Mouse (Mus musculus) intestine, postnatal 0 days (tissue): ENCODE results near the gene Pmpcb. TPM values are rescaled to one million over a fixed set of nuclear protein-coding genes. Genes with fewer than 3 reads are reported as not detected.
A peak's percentile ranks its signal among the peaks of the same experiment; 100 is the strongest.
"Not testable (repeated sequence)": the region's sequence is repeated elsewhere in the genome, so short reads cannot be mapped to it uniquely, and the experiment has no call there.

Source experiments
- ATAC-seq: fragments of 200-750 bp; cut with Nextera tagmentation; 2 replicates; pipeline ENCODE4 v1.8.0; 2017; ENCODE audit warnings: mild to moderate bottlenecking, moderate TSS enrichment, moderate library complexity
- H3K27ac ChIP-seq: fragments of 300-500 bp; sonication (generic); 2 replicates; pipeline ENCODE4 v1.5.1; 2014; ENCODE audit warnings: mild to moderate bottlenecking, low read depth, low read length, moderate library complexity
- H3K27me3 ChIP-seq: fragments of 300-500 bp; sonication (generic); replicated peaks from 2 replicates; pipeline ENCODE4 v1.6.1; 2014; ENCODE audit warnings: low read length, mixed read lengths; ENCODE audit not compliant: control insufficient read depth, insufficient read depth
- H3K36me3 ChIP-seq: fragments of 300-500 bp; sonication (generic); 2 replicates; pipeline ENCODE4 v1.6.1; 2014; ENCODE audit warnings: mild to moderate bottlenecking, moderate library complexity; ENCODE audit not compliant: control insufficient read depth, insufficient read depth
- H3K4me1 ChIP-seq: fragments of 300-500 bp; sonication (generic); replicated peaks from 2 replicates; pipeline ENCODE4 v1.6.1; 2014; ENCODE audit warnings: antibody characterized with exemption, low read length, mixed read lengths; ENCODE audit not compliant: control insufficient read depth, insufficient read depth
- H3K4me2 ChIP-seq: fragments of 300-500 bp; sonication (generic); replicated peaks from 2 replicates; pipeline ENCODE4 v1.6.1; 2014; ENCODE audit warnings: low read depth, mild to moderate bottlenecking, moderate library complexity
- H3K4me3 ChIP-seq: fragments of 300-500 bp; sonication (generic); 2 replicates; pipeline ENCODE4 v1.5.1; 2014; ENCODE audit warnings: low read depth, low read length
- H3K9ac ChIP-seq: fragments of 300-500 bp; sonication (generic); 2 replicates; pipeline ENCODE4 v1.6.1; 2014; ENCODE audit warnings: mild to moderate bottlenecking, low read depth, low read length
- H3K9me3 ChIP-seq: fragments of 300-500 bp; sonication (generic); 2 replicates; pipeline ENCODE4 v1.6.1; 2016; ENCODE audit warnings: mixed run types; ENCODE audit not compliant: control insufficient read depth
- CTCF ChIP-seq: sonication (generic); IDR thresholded peaks from 2 replicates; pipeline ENCODE4 v1.5.1; 2016; ENCODE audit warnings: low read depth, mild to moderate bottlenecking, control low read depth, antibody characterized with exemption, moderate library complexity
- WGBS: fragments of 180-500 bp; shearing (Covaris S2); extraction: QIAGEN DNeasy Blood & Tissue Kit; methylation state at CpG from one replicate; pipeline ENCODE4 v1.1.7; 2014; 5-methylcytosine and 5-hydroxymethylcytosine counted together
- polyA plus RNA-seq: library from polyadenylated mRNA; unstranded; fragments of >200 nt; fragmentation: Nextera tagmentation; extraction: Ambion mirVana; gene quantifications from 2 replicates; pipeline ENCODE4 v1.2.1, GENCODE M21; 2015

Pmpcb gene
- polyA plus RNA-seq: 68.9 and 70.0 TPM in 2 replicates

DNA sequence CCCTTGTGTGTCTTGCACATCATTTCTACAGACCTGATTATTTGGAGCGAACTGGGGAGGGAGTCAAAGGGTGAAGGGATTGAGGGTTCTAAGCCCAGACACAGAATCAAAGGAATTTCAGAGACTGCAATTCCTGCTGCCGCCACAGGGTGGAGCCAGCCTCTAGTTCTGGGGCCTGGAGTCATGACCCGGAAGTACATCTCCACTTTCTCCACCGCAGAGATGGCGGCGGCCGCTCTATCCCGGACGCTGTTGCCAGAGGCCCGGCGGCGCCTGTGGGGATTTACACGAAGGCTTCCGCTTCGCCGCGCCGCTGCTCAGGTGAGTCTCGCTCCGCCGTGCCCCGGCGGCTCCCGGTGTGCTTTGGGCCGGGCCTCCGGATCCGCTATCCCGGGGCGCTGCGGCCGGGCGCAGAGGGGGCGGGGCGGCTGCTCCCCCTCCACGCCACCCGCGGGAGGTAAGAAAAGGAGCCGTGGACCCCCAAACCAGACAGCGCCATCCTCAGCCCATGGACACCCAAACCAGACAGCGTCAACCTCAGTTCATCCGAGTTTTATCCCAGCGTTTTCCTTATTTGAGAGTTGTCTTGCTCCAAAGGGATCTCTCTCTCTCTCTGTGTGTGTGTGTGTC, at the start of gene Pmpcb:
Gene Pmpcb, plus strand, starts transcription at position 186 of the 630 bp plus-strand sequence.
- Histone ChIP-seq H3K4me3 (peak within 1 kb of the TSS; percentile 98), H3K4me1 (peaks cover 8% of the 10 kb centered on the region; the same call in 1 of the 2 replicates), H3K4me2 (peak within 1 kb of the TSS; percentile 65), H3K27ac (peak within 1 kb of the TSS; percentile 85), H3K9me3 (no peaks in the 10 kb centered on the region), H3K36me3 (peaks cover 23% of the 10 kb centered on the region), H3K9ac (peak within 1 kb of the TSS; percentile 78), H3K27me3 (no peaks in the 10 kb centered on the region)
- peak; percentile 81 for ATAC-seq
- WGBS: under 1% methylated on average over 42 of the region's 42 CpGs
- peak; percentile 97 for TF ChIP-seq CTCF

DNA sequence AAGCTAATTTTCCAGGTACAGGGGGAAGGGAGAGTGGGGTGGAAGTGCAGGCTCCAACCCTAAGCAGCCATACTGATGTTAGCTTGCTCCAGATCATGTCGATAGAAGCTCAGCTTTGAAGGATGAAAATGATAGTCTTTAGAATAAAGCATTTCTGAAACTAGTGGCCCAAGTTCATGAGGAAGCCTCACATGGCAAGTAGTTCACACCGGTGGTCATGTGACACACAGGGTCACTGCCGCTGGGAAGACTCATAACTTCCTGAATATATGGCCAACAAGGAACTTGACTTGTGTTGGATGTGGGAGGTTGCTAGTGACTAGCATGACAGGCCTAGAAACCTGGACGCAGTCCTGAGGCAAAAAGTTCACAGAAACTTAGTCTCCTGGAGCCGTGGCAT, 44.7 kb upstream of the Pmpcb start:
- H3K9ac ChIP-seq: no peak overlapping the region
- H3K36me3 ChIP-seq: no peaks in the 10 kb centered on the region
- no peak overlapping the region for H3K27ac ChIP-seq
- WGBS: 89% methylated on average over 5 of the region's 5 CpGs
- H3K27me3 ChIP-seq: no peaks in the 10 kb centered on the region
- ATAC-seq: no peak
- H3K4me3 ChIP-seq: no peak overlapping the region
- TF ChIP-seq CTCF: no peak
- H3K4me2 ChIP-seq: no peak overlapping the region
- H3K9me3 ChIP-seq: no peaks in the 10 kb centered on the region
- peaks cover 3% of the 10 kb centered on the region; the same call in 1 of the 2 replicates for H3K4me1 ChIP-seq

GRCm38 (mm10) chr5:21693372-21693870, 43.5 kb upstream of the Pmpcb start:
- 21% methylated on average over 3 of the region's 3 CpGs for WGBS
- no peaks in the 10 kb centered on the region for H3K27me3 ChIP-seq
- H3K9me3 ChIP-seq: no peaks in the 10 kb centered on the region
- H3K36me3 ChIP-seq: no peaks in the 10 kb centered on the region
- H3K4me1 ChIP-seq: peaks cover 3% of the 10 kb centered on the region; the same call in 1 of the 2 replicates
- ATAC-seq: peak; percentile 50; the same call in 1 of the 2 replicates
- no peak overlapping the region for H3K4me3 ChIP-seq
- no peak overlapping the region for H3K4me2 ChIP-seq
- H3K9ac ChIP-seq: no peak overlapping the region
- TF ChIP-seq CTCF: no peak
- no peak overlapping the region for H3K27ac ChIP-seq

DNA sequence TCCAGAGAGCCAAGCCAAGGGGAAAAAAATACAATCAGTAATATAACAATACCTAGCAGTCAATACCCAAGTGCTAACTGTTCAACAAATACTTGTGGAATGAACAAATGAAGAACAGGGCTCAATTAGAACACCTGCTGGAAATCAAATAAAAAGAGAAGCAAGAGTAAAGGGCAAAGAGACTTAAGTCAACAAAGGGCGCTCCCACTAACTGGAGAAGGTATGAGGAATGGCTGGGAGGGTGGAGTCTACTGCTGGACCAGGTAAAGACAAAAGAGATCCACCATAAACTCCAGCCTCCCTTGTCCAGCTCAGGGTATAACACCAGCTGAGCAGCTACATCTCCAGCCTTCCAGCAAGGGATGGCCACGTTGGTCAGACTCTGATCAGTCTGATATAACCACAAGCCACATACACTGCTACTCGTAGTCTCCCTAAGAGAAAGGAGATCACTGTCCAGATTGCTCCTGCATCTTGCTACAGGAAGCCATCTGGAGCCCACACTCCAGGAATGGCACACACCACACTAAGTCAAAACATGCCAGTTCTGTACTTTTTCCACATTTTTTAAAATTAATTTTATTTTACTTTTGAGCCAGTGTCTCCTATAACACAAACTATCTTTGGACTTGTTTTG, 42.0 kb upstream of the Pmpcb start:
- H3K9ac ChIP-seq: no peak overlapping the region
- WGBS: 65% methylated on average over 3 of the region's 3 CpGs
- peak; percentile 39; the same call in 1 of the 2 replicates for ATAC-seq
- H3K4me3 ChIP-seq: no peak overlapping the region
- no peak overlapping the region for H3K27ac ChIP-seq
- H3K27me3 ChIP-seq: no peaks in the 10 kb centered on the region
- no peak for TF ChIP-seq CTCF
- no peak overlapping the region for H3K4me2 ChIP-seq
- H3K4me1 ChIP-seq: peaks cover 3% of the 10 kb centered on the region; the same call in 1 of the 2 replicates
- no peaks in the 10 kb centered on the region for H3K36me3 ChIP-seq
- no peaks in the 10 kb centered on the region for H3K9me3 ChIP-seq

GRCm38 (mm10) chr5:21699555-21699954, 37.4 kb upstream of the Pmpcb start:
- not testable (repeated sequence) for H3K9me3 ChIP-seq, H3K4me1 ChIP-seq, H3K27me3 ChIP-seq, H3K36me3 ChIP-seq, H3K27ac ChIP-seq, H3K9ac ChIP-seq, ATAC-seq, H3K4me2 ChIP-seq, H3K4me3 ChIP-seq
- WGBS: 96% methylated on average over 3 of the region's 3 CpGs

DNA sequence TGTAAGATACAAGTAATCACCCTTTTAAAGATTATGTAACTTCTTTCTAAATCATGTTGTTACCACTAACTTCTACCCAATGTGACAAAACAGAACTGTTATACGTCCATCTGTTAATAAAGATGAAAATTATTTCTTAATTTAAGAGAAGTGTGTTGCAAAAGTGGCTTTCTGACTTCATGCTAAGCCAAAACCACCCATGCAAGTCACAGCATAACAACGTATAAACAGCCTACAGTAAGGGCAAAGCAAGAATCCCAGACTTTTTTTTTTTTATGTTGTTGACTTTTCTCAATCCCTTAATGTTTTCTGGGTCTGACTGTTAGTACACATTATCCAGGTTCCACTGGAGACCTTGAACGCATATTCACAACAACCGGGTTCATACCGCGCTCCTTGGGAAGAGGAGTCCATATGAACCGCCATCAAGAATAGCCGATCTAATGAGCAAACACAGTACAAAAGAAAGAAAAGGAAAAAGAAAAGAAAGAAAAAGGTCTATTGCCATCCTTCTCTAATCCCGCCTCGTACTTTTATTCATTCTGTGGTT, 36.6 kb upstream of the Pmpcb start:
- Histone ChIP-seq H3K4me3 (peak overlapping the region; percentile 60), H3K9ac (0 out of 2 replicates have a peak overlapping the region, but pooled peaks have one; percentile 52)

More for the DNA sequence above, 36.6 kb upstream of the Pmpcb start:
- ATAC-seq: no peak
- no peaks in the 10 kb centered on the region for H3K4me1 ChIP-seq
- whole genome bisulfite sequencing: 18% methylated on average over 10 of the region's 10 CpGs
- no peaks in the 10 kb centered on the region for H3K27me3 ChIP-seq
- H3K9me3 ChIP-seq: no peaks in the 10 kb centered on the region
- no peaks in the 10 kb centered on the region for H3K36me3 ChIP-seq
- H3K4me2 ChIP-seq: peak overlapping the region; percentile 77
- TF ChIP-seq CTCF: no peak
- no peak overlapping the region for H3K27ac ChIP-seq
